Mouse (Mus musculus): ENCODE measurements at regions not wholly inside any gene's neighbourhood (a gene's known extent, or its start where the extent isn't known, plus 50 kb on each side); places are given as distances from the start of the nearest gene placed in this dataset.

GRCm38 (mm10) chr5:127129495-127129894 is 112.1 kb upstream of the Tmem132c start:
- Histone ChIP-seq H3K4me3 (replicated peaks) (no peak overlapping the region), H3K9me3 (ENCODE audit: control insufficient read depth, low read length) (peaks cover 42% of the 10 kb centered on the region), H3K36me3 (ENCODE audit: control insufficient read depth) (no peaks in the 10 kb centered on the region), H3K4me1 (ENCODE audit: control insufficient read depth) (no peaks in the 10 kb centered on the region), H3K27me3 (ENCODE audit: control insufficient read depth) (no peaks in the 10 kb centered on the region)
- TF ChIP-seq GATA1 (IDR thresholded peaks at IDR 0.05; ENCODE audit: low read length) (no peak), TAL1 (IDR thresholded peaks at IDR 0.05; ENCODE audit: low read length) (no peak)

- Histone ChIP-seq H3K4me1 (ENCODE audit: control insufficient read depth) (no peaks in the 10 kb centered on the region), H3K4me3 (replicated peaks) (no peak overlapping the region), H3K36me3 (ENCODE audit: control insufficient read depth) (no peaks in the 10 kb centered on the region), H3K27me3 (ENCODE audit: control insufficient read depth) (no peaks in the 10 kb centered on the region), H3K9me3 (ENCODE audit: control insufficient read depth, low read length) (peaks cover 43% of the 10 kb centered on the region)
- TF ChIP-seq TAL1 (IDR thresholded peaks at IDR 0.05; ENCODE audit: low read length): no peak
- no peak for TF ChIP-seq GATA1 (IDR thresholded peaks at IDR 0.05; ENCODE audit: low read length)
These were observed 107.2 kb upstream of the Tmem132c start for GRCm38 (mm10) chr5:127134441-127134840.

- Histone ChIP-seq H3K4me3 (replicated peaks) (no peak overlapping the region), H3K9me3 (ENCODE audit: control insufficient read depth, low read length) (peaks cover 42% of the 10 kb centered on the region), H3K36me3 (ENCODE audit: control insufficient read depth) (no peaks in the 10 kb centered on the region), H3K4me1 (ENCODE audit: control insufficient read depth) (no peaks in the 10 kb centered on the region), H3K27me3 (ENCODE audit: control insufficient read depth) (no peaks in the 10 kb centered on the region)
- TF ChIP-seq GATA1 (IDR thresholded peaks at IDR 0.05; ENCODE audit: low read length) (no peak), TAL1 (IDR thresholded peaks at IDR 0.05; ENCODE audit: low read length) (no peak)
These were observed 101.0 kb upstream of the Tmem132c start for GRCm38 (mm10) chr5:127140651-127141050.

- no peak for TF ChIP-seq GATA1 (IDR thresholded peaks at IDR 0.05; ENCODE audit: low read length)
- no peak for TF ChIP-seq TAL1 (IDR thresholded peaks at IDR 0.05; ENCODE audit: low read length)
- no peaks in the 10 kb centered on the region for H3K4me1 ChIP-seq (ENCODE audit: control insufficient read depth)
- no peaks in the 10 kb centered on the region for H3K36me3 ChIP-seq (ENCODE audit: control insufficient read depth)
- peaks cover 52% of the 10 kb centered on the region for H3K9me3 ChIP-seq (ENCODE audit: control insufficient read depth, low read length)
- no peak overlapping the region for H3K4me3 ChIP-seq (replicated peaks)
- no peaks in the 10 kb centered on the region for H3K27me3 ChIP-seq (ENCODE audit: control insufficient read depth)
These were observed 81.3 kb upstream of the Tmem132c start for GRCm38 (mm10) chr5:127160292-127160691.

GRCm38 (mm10) chr5:127163376-127163775 is 78.2 kb upstream of the Tmem132c start:
- H3K27me3 ChIP-seq (ENCODE audit: control insufficient read depth): no peaks in the 10 kb centered on the region
- no peaks in the 10 kb centered on the region for H3K4me1 ChIP-seq (ENCODE audit: control insufficient read depth)
- peaks cover 45% of the 10 kb centered on the region for H3K9me3 ChIP-seq (ENCODE audit: control insufficient read depth, low read length)
- no peak overlapping the region for H3K4me3 ChIP-seq (replicated peaks)
- TF ChIP-seq TAL1 (IDR thresholded peaks at IDR 0.05; ENCODE audit: low read length): no peak
- TF ChIP-seq GATA1 (IDR thresholded peaks at IDR 0.05; ENCODE audit: low read length): no peak
- no peaks in the 10 kb centered on the region for H3K36me3 ChIP-seq (ENCODE audit: control insufficient read depth)

GRCm38 (mm10) chr5:127189021-127189420 is 52.6 kb upstream of the Tmem132c start:
- Histone ChIP-seq H3K36me3 (ENCODE audit: control insufficient read depth) (no peaks in the 10 kb centered on the region), H3K9me3 (ENCODE audit: control insufficient read depth, low read length) (peaks cover 79% of the 10 kb centered on the region), H3K4me3 (replicated peaks) (no peak overlapping the region), H3K4me1 (ENCODE audit: control insufficient read depth) (no peaks in the 10 kb centered on the region), H3K27me3 (ENCODE audit: control insufficient read depth) (no peaks in the 10 kb centered on the region)
- no peak for TF ChIP-seq TAL1 (IDR thresholded peaks at IDR 0.05; ENCODE audit: low read length)
- TF ChIP-seq GATA1 (IDR thresholded peaks at IDR 0.05; ENCODE audit: low read length): no peak
